Mouse (Mus musculus) bone marrow, adult 2 months (tissue): ENCODE measurements around the gene Zfp609.

ENCODE experiments used
- CTCF ChIP-seq: fragments of 200-500 bp; IDR thresholded peaks from 2 replicates; pipeline ENCODE4 v1.5.1; 2011; ENCODE audit warnings: low read length, control low read depth; ENCODE audit not compliant: control insufficient read depth, insufficient read depth
- POLR2A ChIP-seq: fragments of 200-500 bp; IDR thresholded peaks from 2 replicates; pipeline ENCODE4 v1.6.1; 2011; ENCODE audit warnings: low read depth, mild to moderate bottlenecking, control low read depth, low read length, borderline replicate concordance; ENCODE audit not compliant: control insufficient read depth

- TF ChIP-seq POLR2A (no peak), CTCF (no peak)
Observed at GRCm38 (mm10) chr9:65755673-65756375, 71.5 kb downstream of the Zfp609 start.
